Comparison of ENCODE assay signal across 8 mouse cellular contexts in the genomic region with DNA sequence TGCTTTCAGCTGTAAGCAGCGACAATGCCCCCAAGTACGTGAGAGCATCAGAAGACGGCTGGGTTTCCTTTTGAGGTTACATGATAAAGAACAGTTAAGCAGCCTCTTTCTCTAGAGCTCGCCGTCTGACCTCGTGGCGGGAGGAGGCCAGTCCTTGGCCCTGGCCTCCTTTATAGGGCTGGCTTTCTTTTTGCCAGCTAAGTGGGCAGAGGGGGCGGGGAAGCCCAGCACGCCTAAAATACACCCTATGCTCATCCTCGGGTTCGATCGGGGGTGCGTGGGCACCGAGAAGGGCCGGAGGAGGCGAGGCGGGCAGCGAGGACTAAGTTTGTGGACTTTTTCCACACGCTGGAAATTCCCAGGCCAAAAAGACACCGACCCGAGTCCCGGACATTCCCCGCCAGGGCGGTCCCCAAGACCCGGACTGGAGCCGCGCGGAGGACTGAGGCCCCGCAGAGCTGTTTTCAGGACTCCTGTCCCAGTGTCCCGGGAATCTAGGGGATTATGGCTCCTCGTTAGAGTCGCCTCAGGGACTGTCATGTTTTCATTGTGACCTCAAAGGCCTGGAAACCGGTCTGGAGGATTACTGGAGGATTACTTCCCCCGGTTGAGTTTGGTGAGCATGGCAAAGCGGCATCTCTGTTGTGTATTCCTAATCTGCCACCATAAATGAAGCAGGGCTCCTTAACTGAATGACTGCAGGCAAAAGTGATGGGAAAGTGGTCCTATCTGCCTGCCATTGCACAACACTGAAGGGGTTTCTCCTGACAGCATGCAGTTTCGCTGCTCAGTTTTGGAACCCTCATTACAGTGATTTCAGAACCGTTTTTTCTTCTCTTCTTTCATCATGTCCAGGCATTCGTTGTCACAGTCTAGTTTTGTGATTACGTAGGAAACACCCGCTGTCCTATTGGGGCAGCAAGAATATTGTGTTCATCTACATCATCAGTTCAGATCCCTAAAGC. TPM values are rescaled to one million over a fixed set of nuclear protein-coding genes. Genes with fewer than 3 reads are reported as not detected.
DNase-seq lines count a peak whose midpoint lies in the region; ATAC-seq and TF ChIP-seq lines count a peak whose summit lies in the region.

Gene Nfkbiz, minus strand, starts transcription at position 390 of the 965 bp plus-strand sequence.

- H3K4me2 ChIP-seq in heart, embryonic 13.5 days, result peak within 1 kb of the TSS; percentile 75
- peak within 1 kb of the TSS; percentile 56 for H3K4me2 ChIP-seq in kidney, postnatal 0 days (ENCODE audit: low read length)
- H3K4me2 ChIP-seq in liver, embryonic 15.5 days, result peak within 1 kb of the TSS; percentile 79
- H3K4me2 ChIP-seq in neural tube, embryonic 11.5 days (ENCODE audit: low read depth), result peak within 1 kb of the TSS; percentile 52
- peak within 1 kb of the TSS; percentile 86 for H3K4me2 ChIP-seq in stomach, embryonic 16.5 days (ENCODE audit: low read depth, low read length)

- WGBS in heart, embryonic 13.5 days, result under 1% methylated on average over 40 of the region's 40 CpGs
- under 1% methylated on average over 40 of the region's 40 CpGs for WGBS in kidney, postnatal 0 days
- WGBS in liver, embryonic 15.5 days (ENCODE audit: insufficient replicate concordance), result under 1% methylated on average over 40 of the region's 40 CpGs
- WGBS in neural tube, embryonic 11.5 days, result 1% methylated on average over 40 of the region's 40 CpGs
- WGBS in stomach, embryonic 16.5 days, result under 1% methylated on average over 40 of the region's 40 CpGs

- H3K9ac ChIP-seq in heart, embryonic 13.5 days, result peak within 1 kb of the TSS; percentile 89
- H3K9ac ChIP-seq in kidney, postnatal 0 days (ENCODE audit: low read depth, low read length), result peak within 1 kb of the TSS; percentile 66
- H3K9ac ChIP-seq in liver, embryonic 15.5 days, result peak within 1 kb of the TSS; percentile 57
- H3K9ac ChIP-seq in neural tube, embryonic 11.5 days (ENCODE audit: low read length), result peak within 1 kb of the TSS; percentile 76
- peak within 1 kb of the TSS; percentile 93 for H3K9ac ChIP-seq in stomach, embryonic 16.5 days (ENCODE audit: low read length)

- no peak for TF ChIP-seq CTCF in kidney, postnatal 0 days (IDR thresholded peaks at IDR 0.05; ENCODE audit: low read depth)

- H3K27me3 ChIP-seq in erythroblast, embryonic 14.5 days (ENCODE audit: control insufficient read depth), result no peaks in the 10 kb centered on the region
- H3K27me3 ChIP-seq in heart, embryonic 13.5 days (replicated peaks), result no peaks in the 10 kb centered on the region
- no peaks in the 10 kb centered on the region for H3K27me3 ChIP-seq in kidney, postnatal 0 days (ENCODE audit: insufficient read depth, low read length)
- H3K27me3 ChIP-seq in liver, embryonic 15.5 days, result no peaks in the 10 kb centered on the region
- no peaks in the 10 kb centered on the region for H3K27me3 ChIP-seq in neural tube, embryonic 11.5 days (ENCODE audit: control insufficient read depth, insufficient read depth, low read length)
- H3K27me3 ChIP-seq in stomach, embryonic 16.5 days (ENCODE audit: control insufficient read depth, insufficient read depth, low read length), result no peaks in the 10 kb centered on the region

- peaks cover under 1% of the 10 kb centered on the region; the same call in 1 of the 2 replicates for H3K36me3 ChIP-seq in erythroblast, embryonic 14.5 days (ENCODE audit: control insufficient read depth)
- H3K36me3 ChIP-seq in heart, embryonic 13.5 days, result peaks cover 17% of the 10 kb centered on the region
- 0 out of 2 replicates have a peak, but pooled peaks cover under 1% of the 10 kb centered on the region for H3K36me3 ChIP-seq in kidney, postnatal 0 days (ENCODE audit: insufficient read depth, low read length)
- peaks cover under 1% of the 10 kb centered on the region; the same call in 1 of the 2 replicates for H3K36me3 ChIP-seq in liver, embryonic 15.5 days (replicated peaks)
- H3K36me3 ChIP-seq in neural tube, embryonic 11.5 days (ENCODE audit: control insufficient read depth, insufficient read depth, low read length), result no peaks in the 10 kb centered on the region
- H3K36me3 ChIP-seq in stomach, embryonic 16.5 days (ENCODE audit: control insufficient read depth, insufficient read depth, low read length), result no peaks in the 10 kb centered on the region; the same call in 1 of the 2 replicates

- H3K4me3 ChIP-seq in erythroblast, embryonic 14.5 days (replicated peaks), result peak within 1 kb of the TSS; percentile 83
- peak within 1 kb of the TSS; percentile 71 for H3K4me3 ChIP-seq in heart, embryonic 13.5 days
- peak within 1 kb of the TSS; percentile 44 for H3K4me3 ChIP-seq in kidney, postnatal 0 days (replicated peaks; ENCODE audit: low read depth, low read length)
- peak within 1 kb of the TSS; percentile 67 for H3K4me3 ChIP-seq in liver, embryonic 15.5 days (replicated peaks)
- H3K4me3 ChIP-seq in neural tube, embryonic 11.5 days (ENCODE audit: low read depth, low read length), result peak within 1 kb of the TSS; percentile 46
- H3K4me3 ChIP-seq in stomach, embryonic 16.5 days (replicated peaks; ENCODE audit: low read length), result peak within 1 kb of the TSS; percentile 73

- H3K27ac ChIP-seq in heart, embryonic 13.5 days (replicated peaks), result peak within 1 kb of the TSS; percentile 96
- peak within 1 kb of the TSS; percentile 73 for H3K27ac ChIP-seq in kidney, postnatal 0 days
- H3K27ac ChIP-seq in liver, embryonic 15.5 days (replicated peaks), result peak within 1 kb of the TSS; percentile 56
- H3K27ac ChIP-seq in neural tube, embryonic 11.5 days (ENCODE audit: low read depth, low read length), result peak within 1 kb of the TSS; percentile 63
- peak within 1 kb of the TSS; percentile 86 for H3K27ac ChIP-seq in stomach, embryonic 16.5 days (ENCODE audit: low read length)

- DNase-seq in brain, embryonic 18.5 days (ENCODE audit: low read depth, low spot score), result peak; percentile 50
- peak; percentile 93 for DNase-seq in kidney, postnatal 0 days (ENCODE audit: low spot score)
- peak; percentile 90 for DNase-seq in neural tube, embryonic 11.5 days (ENCODE audit: low spot score)

- peak; percentile 66 for ATAC-seq in CD4-positive, CD25-positive, alpha-beta regulatory T cell, adult 4 months
- ATAC-seq in heart, embryonic 13.5 days (ENCODE audit: extremely low read depth, insufficient number of reproducible peaks, low FRiP score, low TSS enrichment), result peak; percentile 80
- ATAC-seq in kidney, postnatal 0 days (replicated peaks; ENCODE audit: low FRiP score, low read depth), result peak; percentile 92
- peak; percentile 86 for ATAC-seq in liver, embryonic 15.5 days (ENCODE audit: insufficient read depth)
- ATAC-seq in neural tube, embryonic 11.5 days (ENCODE audit: insufficient read depth, low FRiP score, low TSS enrichment), result peak; percentile 90
- ATAC-seq in stomach, embryonic 16.5 days (ENCODE audit: insufficient read depth, low FRiP score), result peak; percentile 93

- no peaks in the 10 kb centered on the region for H3K9me3 ChIP-seq in erythroblast, embryonic 14.5 days (ENCODE audit: control insufficient read depth, low read length)
- H3K9me3 ChIP-seq in heart, embryonic 13.5 days, result no peaks in the 10 kb centered on the region
- H3K9me3 ChIP-seq in kidney, postnatal 0 days (replicated peaks; ENCODE audit: low read length), result no peaks in the 10 kb centered on the region
- H3K9me3 ChIP-seq in liver, embryonic 15.5 days (replicated peaks), result no peaks in the 10 kb centered on the region
- H3K9me3 ChIP-seq in neural tube, embryonic 11.5 days (ENCODE audit: control insufficient read depth, low read length), result no peaks in the 10 kb centered on the region
- no peaks in the 10 kb centered on the region for H3K9me3 ChIP-seq in stomach, embryonic 16.5 days (replicated peaks; ENCODE audit: control insufficient read depth, low read length)

- peaks cover 17% of the 10 kb centered on the region for H3K4me1 ChIP-seq in erythroblast, embryonic 14.5 days (ENCODE audit: control insufficient read depth)
- H3K4me1 ChIP-seq in heart, embryonic 13.5 days, result peaks cover 13% of the 10 kb centered on the region; the same call in 1 of the 2 replicates
- no peaks in the 10 kb centered on the region for H3K4me1 ChIP-seq in kidney, postnatal 0 days (replicated peaks; ENCODE audit: insufficient read depth, low read length)
- H3K4me1 ChIP-seq in liver, embryonic 15.5 days (replicated peaks), result peaks cover 15% of the 10 kb centered on the region
- H3K4me1 ChIP-seq in neural tube, embryonic 11.5 days (ENCODE audit: control insufficient read depth, insufficient read depth, low read length), result no peaks in the 10 kb centered on the region; the same call in 1 of the 2 replicates
- peaks cover 3% of the 10 kb centered on the region; the same call in 1 of the 2 replicates for H3K4me1 ChIP-seq in stomach, embryonic 16.5 days (ENCODE audit: control insufficient read depth, insufficient read depth, low read length)

RNA-seq across cellular contexts. Expression of gene Nfkbiz, which starts in this region (rescaled TPM):
- polyA plus RNA-seq in CD4-positive, CD25-positive, alpha-beta regulatory T cell, adult 4 months (2017; shearing (Covaris generic)), result 10 to 100 TPM; 33.2 to 39.6 TPM
- polyA plus RNA-seq in erythroblast, embryonic 14.5 days (2012), result 0.04 and 0.09 TPM in 2 replicates
- polyA plus RNA-seq in heart, embryonic 13.5 days (2015; fragmentation: Nextera tagmentation; extraction: Ambion mirVana), result 2.1 and 2.5 TPM in 2 replicates
- polyA plus RNA-seq in kidney, postnatal 0 days (2015; fragmentation: Nextera tagmentation; extraction: Ambion mirVana), result 4.9 and 5.8 TPM in 2 replicates
- 1.8 and 2.1 TPM in 2 replicates for polyA plus RNA-seq in liver, embryonic 15.5 days (2015; fragmentation: Nextera tagmentation; extraction: Ambion mirVana)
- 2.0 and 2.2 TPM in 2 replicates for polyA plus RNA-seq in neural tube, embryonic 11.5 days (2014; fragmentation: Nextera tagmentation; extraction: Ambion mirVana)
- polyA plus RNA-seq in stomach, embryonic 16.5 days (2015; fragmentation: Nextera tagmentation; extraction: Ambion mirVana), result 10.0 and 10.6 TPM in 2 replicates

Comparison
In these comparisons a context has a peak if more than half of its experiments do, and no peak if none do; other contexts are left out.
1. Peak in every context shown above with its lines: DNase-seq, ATAC-seq, H3K4me3 ChIP-seq and H3K27ac ChIP-seq.